Mouse (Mus musculus): ENCODE data around the gene Mtmr2. TPM values are rescaled to one million over a fixed set of nuclear protein-coding genes. Genes with fewer than 3 reads are reported as not detected.
A peak's percentile ranks its signal among the peaks of the same experiment; 100 is the strongest.

The Mtmr2 gene
- polyA plus RNA-seq, 1 experiment = 25.9 TPM

DNA sequence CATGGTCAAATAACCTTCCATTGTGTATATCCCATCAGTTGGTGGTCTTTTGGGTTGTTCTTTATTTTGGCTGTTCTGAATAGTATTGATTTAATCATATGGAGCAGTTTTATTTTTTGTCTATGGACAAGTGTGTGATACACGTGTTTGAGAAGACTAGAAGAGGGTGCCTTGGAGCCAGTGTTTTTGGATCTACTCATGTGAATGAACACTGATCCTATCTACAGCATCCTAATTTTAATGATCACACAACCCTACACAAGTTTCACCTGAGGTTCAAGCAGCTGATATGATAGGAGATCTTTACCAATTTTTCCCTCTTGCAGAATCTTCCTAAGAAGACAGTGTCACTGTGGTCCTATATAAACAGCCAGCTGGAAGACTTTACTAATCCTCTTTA is 56.3 kb downstream of the Mtmr2 start:
- no peak for DNase-seq (ENCODE audit: extremely low spot score in 1 of 2, low spot score in 1 of 2)

DNA sequence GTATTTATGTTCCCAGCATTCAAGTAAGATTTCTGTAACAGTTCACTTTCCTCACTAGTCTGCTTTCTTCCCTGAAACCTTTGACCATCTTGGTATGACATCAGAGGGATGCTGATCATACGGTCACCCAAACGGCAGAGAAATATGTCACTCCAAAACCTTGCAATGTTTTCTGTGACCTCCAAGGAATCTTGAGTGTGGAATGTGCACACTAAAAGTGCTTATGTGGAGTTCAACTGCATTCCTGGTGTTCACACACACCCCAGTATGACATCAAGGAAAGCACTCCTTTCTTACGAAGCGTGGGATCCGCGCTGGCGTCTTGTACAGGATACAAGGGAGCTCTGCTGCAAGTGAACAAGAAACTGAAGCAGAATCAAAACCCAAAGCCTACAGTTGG is 58.6 kb downstream of the Mtmr2 start:
- no peak for DNase-seq (ENCODE audit: extremely low spot score in 1 of 2, low spot score in 1 of 2)

DNA sequence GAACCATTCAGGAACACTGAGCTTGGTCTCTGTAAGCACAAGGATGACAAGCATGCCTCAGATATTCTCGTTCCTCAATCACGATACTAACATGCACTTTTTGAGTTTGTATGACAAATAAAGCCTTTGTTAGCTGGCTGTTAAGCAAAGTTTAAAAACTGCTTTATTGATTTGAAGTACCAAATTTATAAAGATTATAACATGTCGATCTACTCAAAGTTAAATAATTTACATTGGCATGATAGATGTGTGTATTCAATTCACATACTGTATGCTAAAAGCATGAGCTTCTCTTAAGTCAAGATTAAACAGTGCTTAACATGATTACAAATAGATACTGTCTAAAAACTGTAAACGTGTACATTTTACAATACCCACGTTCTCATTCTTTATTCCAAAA is 59.4 kb downstream of the Mtmr2 start:
- DNase-seq (ENCODE audit: extremely low spot score in 1 of 2, low spot score in 1 of 2) = no peak

DNA sequence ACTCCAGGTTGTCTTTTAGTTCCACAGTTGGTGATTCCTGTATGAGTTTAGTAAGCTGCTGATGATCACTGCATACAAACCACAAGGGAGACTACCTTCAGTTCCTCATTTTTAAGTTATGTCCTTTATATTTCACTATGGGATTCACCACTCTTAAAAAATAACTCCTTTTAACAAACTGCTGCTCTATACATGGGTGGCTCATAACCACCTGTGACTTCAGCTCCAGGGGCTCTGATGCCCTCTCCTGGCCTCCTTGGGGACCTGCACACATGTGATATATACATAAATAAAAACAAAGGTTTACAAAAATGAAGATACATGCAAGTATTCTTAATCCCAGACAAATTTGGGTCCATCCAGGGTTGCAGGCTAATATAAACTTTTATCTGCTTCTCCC is 61.7 kb downstream of the Mtmr2 start:
- DNase-seq (ENCODE audit: extremely low spot score in 1 of 2, low spot score in 1 of 2) = no peak

- no peak for DNase-seq (ENCODE audit: extremely low spot score in 1 of 2, low spot score in 1 of 2)
Observed at GRCm38 (mm10) chr9:13818369-13818768, 70.2 kb downstream of the Mtmr2 start.

DNA sequence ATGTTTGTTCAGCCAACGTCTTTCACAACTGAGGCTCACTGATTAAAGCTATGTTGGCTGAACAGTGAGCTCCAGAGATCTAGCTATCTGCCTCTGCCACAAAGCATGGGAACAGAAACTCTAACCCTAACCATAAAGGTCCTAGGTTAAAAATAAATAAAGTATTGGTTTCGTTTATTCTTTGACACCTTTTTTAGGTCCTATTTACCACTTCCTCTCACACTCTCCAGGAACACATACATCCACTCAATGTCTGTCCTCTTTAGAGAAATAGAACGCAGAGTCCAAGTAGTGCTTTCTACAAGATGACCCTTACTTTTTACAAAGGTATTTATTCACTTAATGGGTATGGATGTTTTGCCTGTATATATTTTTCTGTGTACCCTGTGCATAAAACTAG is 72.6 kb downstream of the Mtmr2 start:
- no peak for DNase-seq (ENCODE audit: extremely low spot score in 1 of 2, low spot score in 1 of 2)

- DNase-seq (ENCODE audit: extremely low spot score in 1 of 2, low spot score in 1 of 2) = no peak
Observed at GRCm38 (mm10) chr9:13825896-13826295, 77.7 kb downstream of the Mtmr2 start.

- DNase-seq (ENCODE audit: extremely low spot score in 1 of 2, low spot score in 1 of 2) = peak in 1 of 2 experiments; percentile 37
Observed at GRCm38 (mm10) chr9:13826391-13826805, 78.2 kb downstream of the Mtmr2 start.

- peak; percentile 96 to 98 for DNase-seq (ENCODE audit: extremely low spot score in 1 of 2, low spot score in 1 of 2)
Observed at GRCm38 (mm10) chr9:13826832-13827405, 78.7 kb downstream of the Mtmr2 start, which contains the start of gene Cep57. Gene Cep57, minus strand, starts transcription at chr9:13827107.

DNA sequence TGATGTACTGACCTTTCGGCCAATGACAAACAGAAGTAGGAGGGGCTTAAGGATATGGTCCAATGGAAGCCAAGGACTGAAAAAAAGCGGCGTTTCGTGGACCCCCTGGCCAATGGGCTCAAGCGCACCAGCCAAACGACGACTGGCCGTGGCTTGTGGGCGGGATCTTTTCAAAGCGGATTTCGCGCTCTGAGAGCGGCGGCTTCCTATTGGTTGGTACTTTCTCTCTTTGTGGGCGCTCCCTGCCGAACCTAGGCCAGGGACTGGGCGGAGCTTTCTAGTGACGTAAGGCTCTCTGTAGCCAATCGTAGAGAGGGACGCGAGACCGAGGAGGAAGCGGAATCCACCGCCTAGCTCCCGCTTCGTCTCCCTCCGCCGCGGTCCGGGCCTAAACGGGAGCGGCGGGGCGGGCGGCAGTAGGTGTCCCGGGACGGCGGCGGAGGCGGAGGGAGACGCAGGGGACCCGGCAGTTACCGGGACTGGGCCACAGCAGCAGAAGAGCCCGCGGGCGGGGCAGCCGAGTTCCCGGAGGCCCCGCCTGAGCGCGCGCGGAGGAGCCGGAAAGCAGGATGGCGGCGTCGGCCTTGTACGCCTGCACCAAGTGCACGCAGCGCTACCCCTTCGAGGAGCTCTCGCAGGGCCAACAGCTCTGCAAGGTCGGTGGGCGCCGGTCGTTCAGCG is 79.3 kb downstream of the Mtmr2 start, which contains the start of gene Fam76b:
Fam76b (plus strand) TSS at position 311 of the 681 bp plus-strand sequence.
- peak; percentile 100 for DNase-seq (ENCODE audit: extremely low spot score in 1 of 2, low spot score in 1 of 2)

DNA sequence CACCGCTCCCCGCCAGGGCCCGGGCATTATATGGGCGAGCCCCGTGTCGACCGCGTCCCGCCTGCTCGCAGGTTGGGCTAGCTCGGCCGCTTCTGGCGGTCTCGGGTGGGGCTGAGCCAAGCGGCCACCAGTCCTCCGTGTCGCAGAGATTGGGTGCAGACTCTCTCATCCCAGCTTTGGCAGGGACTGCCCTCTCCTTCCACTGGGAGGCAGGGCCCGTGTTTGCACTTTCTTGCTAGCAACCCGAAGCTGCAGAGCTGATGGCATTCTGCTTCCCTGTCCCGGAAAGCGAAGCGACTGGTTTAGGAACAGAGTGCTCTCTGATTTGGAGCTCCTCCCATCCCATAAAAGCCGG is 79.9 kb downstream of the Mtmr2 start:
- DNase-seq (ENCODE audit: extremely low spot score in 1 of 2, low spot score in 1 of 2) = no peak

DNA sequence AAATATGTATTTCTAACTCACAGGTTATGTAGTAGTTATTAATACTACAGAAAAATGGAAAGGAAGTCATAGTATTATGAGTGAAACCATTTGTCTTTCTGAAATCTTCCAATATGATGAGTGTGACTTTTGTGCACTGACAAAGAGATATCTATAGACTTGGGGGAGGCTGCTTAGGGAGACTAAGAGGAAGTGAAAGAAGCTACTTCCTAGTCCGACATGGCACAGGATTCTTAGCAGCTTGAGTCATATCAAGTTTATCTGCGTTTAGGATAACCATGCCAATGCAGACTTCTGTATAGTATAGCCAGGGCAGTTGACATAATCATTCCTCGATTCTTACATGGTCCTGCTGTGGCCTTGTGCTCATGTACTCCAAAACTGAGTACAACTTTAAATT is 87.0 kb downstream of the Mtmr2 start:
- DNase-seq (ENCODE audit: extremely low spot score in 1 of 2, low spot score in 1 of 2) = no peak

GRCm38 (mm10) chr9:13836726-13837125 is 88.5 kb downstream of the Mtmr2 start:
- DNase-seq (ENCODE audit: extremely low spot score in 1 of 2, low spot score in 1 of 2) = no peak

- no peak for DNase-seq (ENCODE audit: extremely low spot score in 1 of 2, low spot score in 1 of 2)
Observed at GRCm38 (mm10) chr9:13847591-13847990, 99.4 kb downstream of the Mtmr2 start.

GRCm38 (mm10) chr9:13848481-13849480 is 100.6 kb downstream of the Mtmr2 start:
- peak; percentile 20 to 70 for DNase-seq (ENCODE audit: extremely low spot score in 1 of 2, low spot score in 1 of 2)

- DNase-seq (ENCODE audit: extremely low spot score in 1 of 2, low spot score in 1 of 2) = no peak
Observed at GRCm38 (mm10) chr9:13853876-13854275, 105.7 kb downstream of the Mtmr2 start.

Other genes with a start within 250 kb of the Mtmr2 start
- 26.6 and 27.0 TPM in 2 replicates for gene Cep57, start 78.7 kb downstream of the Mtmr2 start, polyA plus RNA-seq (2012; rRNA removed)
- gene Fam76b, start 79.3 kb downstream of the Mtmr2 start, polyA plus RNA-seq (2012; rRNA removed) = 25.1 and 30.4 TPM in 2 replicates